27 mouse cellular contexts compared by ENCODE assay signal in genomic region chr2:168292521-168292920, GRCm38 (mm10). TPM values are rescaled to one million over a fixed set of nuclear protein-coding genes. Genes with fewer than 3 reads are reported as not detected.
DNase-seq lines count a peak whose midpoint lies in the region; ATAC-seq lines count a peak whose summit lies in the region.
"Had no signal": no experiment of that assay in that cellular context is flagged by ENCODE, and none has a peak within 500 bp of the region (broad histone marks: within the 10 kb centered on the region; RNA-seq: fewer than 3 reads in every experiment).

No protein-coding gene starts in this region.

- no peak overlapping the region for H3K4me3 ChIP-seq in heart, embryonic 14.5 days (ENCODE audit: control insufficient read depth in 1 of 2, insufficient read depth in 1 of 2, low read depth in 1 of 2, low read length in 2 of 2)
- peak overlapping the region; percentile 86 for H3K4me3 ChIP-seq in megakaryocyte, embryonic 14.5 days (replicated peaks)
- H3K4me3 ChIP-seq: embryonic facial prominence, embryonic 15.5 days; gastrocnemius, adult 2 months; left cerebral cortex, adult 2 months; limb, embryonic 15.5 days; myocyte; neural tube, embryonic 13.5 days had no signal

- peaks cover 10% of the 10 kb centered on the region for H3K9me3 ChIP-seq in heart, embryonic 14.5 days (ENCODE audit: control insufficient read depth, low read length)
- H3K9me3 ChIP-seq in megakaryocyte, embryonic 14.5 days: peaks cover 44% of the 10 kb centered on the region
- H3K9me3 ChIP-seq: embryonic facial prominence, embryonic 15.5 days; limb, embryonic 15.5 days had no signal

- ATAC-seq in heart, embryonic 14.5 days (ENCODE audit: insufficient number of reproducible peaks, insufficient read depth, low FRiP score, low read depth): no peak
- no peak for ATAC-seq in megakaryocyte, adult 5-6 weeks (ENCODE audit: poor library complexity, severe bottlenecking)
- peak; percentile 60 for ATAC-seq in granulocyte monocyte progenitor cell, adult 5-6 weeks (replicated peaks; ENCODE audit: poor library complexity, severe bottlenecking)
- ATAC-seq: forebrain, embryonic 14.5 days; hindbrain, embryonic 16.5 days had no signal

- H3K4me1 ChIP-seq in heart, embryonic 14.5 days (ENCODE audit: control insufficient read depth in 2 of 2, insufficient read depth in 2 of 2, low read length in 2 of 2): peaks cover 9% of the 10 kb centered on the region in 2 experiments
- peaks cover 46% of the 10 kb centered on the region for H3K4me1 ChIP-seq in megakaryocyte, embryonic 14.5 days

- H3K36me3 ChIP-seq in heart, embryonic 14.5 days (ENCODE audit: control insufficient read depth, insufficient read depth, low read length): no peaks in the 10 kb centered on the region
- peaks cover 5% of the 10 kb centered on the region for H3K36me3 ChIP-seq in megakaryocyte, embryonic 14.5 days (replicated peaks; ENCODE audit: low read length)
- H3K36me3 ChIP-seq: embryonic facial prominence, embryonic 15.5 days; limb, embryonic 15.5 days; neural tube, embryonic 13.5 days had no signal

- WGBS in heart, embryonic 14.5 days: 12% methylated on average over 6 of the region's 6 CpGs

- no peak overlapping the region for H3K9ac ChIP-seq in heart, embryonic 14.5 days (ENCODE audit: low read length)
- H3K9ac ChIP-seq: embryonic facial prominence, embryonic 15.5 days; limb, embryonic 15.5 days; liver, embryonic 14.5 days; lung, embryonic 14.5 days; neural tube, embryonic 13.5 days had no signal

- peak; percentile 14 for DNase-seq in adrenal gland, adult 2 months
- DNase-seq in adrenal gland, postnatal 14 days: no peak
- no peak for DNase-seq in heart, adult 18-20 months
- no peak for DNase-seq in c-Kit-positive CD71-positive TER-119-positive erythroid progenitor cells, embryonic 14.5 days (ENCODE audit: low spot score)
- DNase-seq: cerebellum, adult 11-12 months; cerebellum, postnatal 10 days; gastrocnemius, adult 2 months; heart, postnatal 36 days; kidney, adult 11 months; left cerebral cortex, postnatal 4 days; lung, embryonic 14.5 days; right cerebral cortex, adult 18-20 months; right cerebral cortex, postnatal 4 days; thymus, postnatal 14 days had no signal

- peaks cover 67% of the 10 kb centered on the region for H3K27me3 ChIP-seq in heart, embryonic 14.5 days (ENCODE audit: control insufficient read depth, insufficient read depth, low read length)
- peaks cover 67% of the 10 kb centered on the region for H3K27me3 ChIP-seq in megakaryocyte, embryonic 14.5 days (replicated peaks)
- H3K27me3 ChIP-seq: embryonic facial prominence, embryonic 15.5 days; neural tube, embryonic 13.5 days had no signal

- H3K4me2 ChIP-seq in heart, embryonic 14.5 days (ENCODE audit: low read length): peak overlapping the region; percentile 14; the same call in 1 of the 2 replicates
- H3K4me2 ChIP-seq: embryonic facial prominence, embryonic 15.5 days; limb, embryonic 15.5 days; neural tube, embryonic 13.5 days had no signal

- H3K27ac ChIP-seq in heart, embryonic 14.5 days (replicated peaks in 1 of 2; ENCODE audit: control insufficient read depth in 1 of 2, insufficient read depth in 1 of 2, low read depth in 2 of 2, low read length in 2 of 2): no peak overlapping the region
- H3K27ac ChIP-seq: embryonic facial prominence, embryonic 15.5 days; gastrocnemius, adult 2 months; kidney, postnatal 0 days; left cerebral cortex, adult 2 months; limb, embryonic 15.5 days; liver, embryonic 14.5 days; neural tube, embryonic 13.5 days had no signal

RNA-seq across cellular contexts. Expression of gene Kcng1, which starts 11.0 kb away (rescaled TPM):
- total RNA-seq in adrenal gland, adult 2 months (2021): not detected
- 0.15 TPM in 2 replicates for polyA plus RNA-seq in adrenal gland, adult 2 months (2012; rRNA removed)
- total RNA-seq in adrenal gland, postnatal 14 days (2021): 0.08 TPM in 1 of 2 replicates, not detected in the other
- 0.36 TPM in 2 replicates for polyA plus RNA-seq in heart, embryonic 14.5 days (2014; fragmentation: Nextera tagmentation; extraction: Ambion mirVana)
- not detected for total RNA-seq in heart, adult 18-20 months (2021)
- 0.03 TPM in 1 of 2 replicates, not detected in the other for polyA plus RNA-seq in megakaryocyte, embryonic 14.5 days (2012; ENCODE audit: insufficient read depth, low replicate concordance)
- total RNA-seq in megakaryocyte, adult 5-6 weeks (2015): 0.09 and 0.69 TPM in 2 replicates
- 0.24 TPM in 1 of 2 replicates, not detected in the other for total RNA-seq in megakaryocyte, adult 5-6 weeks (2017)
- 3.4 and 4.9 TPM in 2 replicates for total RNA-seq in granulocyte monocyte progenitor cell, adult 5-6 weeks (2014; fragmentation: Nextera tagmentation)
- total RNA-seq in granulocyte monocyte progenitor cell, adult 5-6 weeks (2017): 0.04 and 0.57 TPM in 2 replicates
- polyA plus RNA-seq: myocyte had no signal
